Mouse (Mus musculus): ENCODE measurements at regions not wholly inside any gene's neighbourhood (a gene's known extent, or its start where the extent isn't known, plus 50 kb on each side); places are given as distances from the start of the nearest gene placed in this dataset.

DNA sequence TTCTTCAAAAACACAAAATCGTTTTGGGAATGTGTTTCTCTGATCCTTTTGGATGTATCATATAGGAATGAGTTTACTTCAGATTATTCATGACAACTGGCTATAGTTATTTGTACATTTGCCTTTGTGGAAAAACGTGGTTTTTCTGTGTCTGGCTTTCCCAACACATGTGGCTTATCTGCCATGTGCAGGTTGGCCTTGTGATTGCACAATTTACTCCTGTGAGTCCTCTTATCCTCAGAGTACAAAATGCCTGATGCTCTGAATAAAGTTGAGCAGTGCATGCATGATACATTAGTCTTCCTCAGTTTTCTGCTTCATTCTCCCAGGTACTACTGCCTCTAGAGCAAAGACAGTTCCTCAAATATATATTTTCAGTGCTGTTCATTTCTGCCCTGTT lies 881.6 kb downstream of the Lrfn5 start:
- DNase-seq (ENCODE audit: low read depth, low spot score) = no peak

DNA sequence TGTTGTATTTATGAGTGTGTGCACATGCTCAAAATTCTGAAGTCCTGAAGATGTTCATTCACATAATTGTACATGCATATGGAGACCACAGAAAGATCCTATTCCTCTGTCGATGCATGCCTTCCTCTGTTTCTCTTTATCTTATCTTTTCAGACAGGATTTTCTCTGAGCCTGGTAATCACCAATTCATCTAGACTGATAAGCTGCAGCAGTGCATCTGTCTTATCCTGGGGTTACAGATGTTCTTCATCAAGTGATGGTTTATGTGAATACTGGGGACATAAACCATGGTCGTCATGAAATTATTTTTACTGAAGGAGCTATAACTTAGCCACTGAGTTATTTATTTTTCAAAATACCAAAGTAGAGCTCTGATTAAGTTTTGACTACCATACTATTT lies 905.7 kb downstream of the Lrfn5 start:
- DNase-seq (ENCODE audit: low read depth, low spot score) = no peak

DNA sequence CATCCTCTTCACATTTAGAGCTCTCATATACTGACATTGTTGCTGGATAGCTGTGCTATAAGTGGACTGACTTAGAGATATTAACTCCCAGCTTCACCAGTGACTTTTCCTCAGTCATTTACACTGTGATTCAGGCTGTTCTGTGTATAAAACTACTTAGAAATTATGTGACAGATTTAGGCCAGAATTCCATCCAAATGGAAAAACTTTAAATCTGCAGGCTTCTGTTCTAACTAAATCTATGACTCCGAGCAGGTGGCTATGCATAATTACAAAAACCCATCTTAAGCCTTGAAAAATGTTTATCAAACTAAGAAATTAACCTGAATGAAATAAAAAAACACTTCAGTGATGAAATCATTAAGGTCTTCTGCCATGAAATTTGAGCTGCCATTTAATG lies 927.7 kb downstream of the Lrfn5 start:
- peak; percentile 58 for DNase-seq (ENCODE audit: low read depth, low spot score)

DNA sequence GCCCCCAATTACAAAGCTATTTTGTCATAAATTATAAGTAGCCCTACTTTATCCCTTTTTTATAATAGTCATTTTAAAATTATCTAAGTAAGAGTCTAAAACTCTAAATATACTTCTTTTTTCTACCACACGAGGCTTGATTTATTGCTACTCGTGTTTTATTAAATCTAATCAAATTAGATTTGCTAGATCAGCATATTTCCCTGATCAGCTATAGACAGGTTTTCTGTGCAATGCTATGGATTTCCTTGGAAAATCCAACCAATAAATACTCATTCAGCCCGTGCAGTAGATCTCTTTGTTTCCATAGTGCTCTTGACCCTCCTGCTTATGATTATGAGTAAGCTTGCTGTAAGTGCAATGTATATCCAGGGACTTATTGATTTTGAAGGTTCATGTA lies 960.4 kb downstream of the Lrfn5 start:
- DNase-seq (ENCODE audit: low read depth, low spot score) = no peak

DNA sequence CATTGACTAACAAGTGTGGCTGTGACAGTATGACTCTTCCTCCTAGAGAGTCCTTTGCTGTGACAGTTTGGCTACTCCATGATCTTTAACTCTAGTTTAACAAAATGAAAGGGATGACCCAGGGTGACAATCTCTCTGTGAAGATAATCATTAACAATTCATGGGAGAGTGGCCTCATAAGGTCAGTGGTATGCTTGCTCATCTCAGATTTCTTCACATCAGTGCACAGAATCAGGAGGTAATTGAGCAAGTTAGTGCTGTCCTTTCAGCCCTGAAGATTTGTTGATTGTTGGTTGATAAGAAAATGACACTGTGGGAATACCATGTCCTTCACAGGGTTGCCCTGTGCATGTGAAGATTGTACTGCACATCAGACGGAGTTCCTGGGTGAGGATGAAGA lies 1005.6 kb downstream of the Lrfn5 start:
- no peak for DNase-seq (ENCODE audit: low read depth, low spot score)

DNA sequence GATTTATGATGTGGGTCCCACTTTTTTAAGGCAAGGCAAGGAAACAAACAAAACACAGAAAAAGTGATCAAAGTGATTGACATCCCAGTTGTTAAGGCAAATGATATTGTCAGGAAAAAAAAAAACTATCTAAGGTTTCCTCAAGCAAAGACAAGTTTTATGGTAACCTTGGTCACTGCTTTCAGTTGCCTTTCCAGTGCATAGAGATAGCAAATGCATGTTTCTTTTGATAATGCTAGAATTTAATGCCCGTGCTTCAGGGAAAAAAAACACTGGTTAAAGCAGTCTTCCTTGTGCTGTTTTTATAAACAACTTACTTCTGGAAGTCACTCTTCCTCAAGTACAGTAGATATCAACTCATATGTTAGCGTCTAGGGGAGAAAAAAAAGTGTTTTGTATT lies 1029.4 kb downstream of the Lrfn5 start:
- DNase-seq (ENCODE audit: low read depth, low spot score) = no peak

DNA sequence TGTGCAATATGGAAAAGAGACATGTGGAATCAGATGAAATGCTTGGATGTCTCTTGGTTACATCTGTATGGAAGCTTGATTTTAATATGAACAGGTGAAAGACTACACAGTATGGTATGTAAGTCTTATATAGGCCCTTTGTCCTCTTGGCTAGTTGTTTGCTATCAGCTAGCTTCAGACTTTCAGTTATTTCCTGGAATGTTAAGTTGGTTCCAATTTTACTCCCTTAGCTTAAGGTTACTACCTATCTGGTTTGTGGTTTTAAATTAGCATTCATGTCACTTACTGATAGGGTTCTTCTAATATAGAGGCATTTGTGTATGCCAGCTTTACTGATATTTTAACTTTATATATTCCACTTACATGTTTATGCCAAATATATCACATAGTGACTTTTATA lies 1031.7 kb downstream of the Lrfn5 start:
- DNase-seq (ENCODE audit: low read depth, low spot score) = no peak

DNA sequence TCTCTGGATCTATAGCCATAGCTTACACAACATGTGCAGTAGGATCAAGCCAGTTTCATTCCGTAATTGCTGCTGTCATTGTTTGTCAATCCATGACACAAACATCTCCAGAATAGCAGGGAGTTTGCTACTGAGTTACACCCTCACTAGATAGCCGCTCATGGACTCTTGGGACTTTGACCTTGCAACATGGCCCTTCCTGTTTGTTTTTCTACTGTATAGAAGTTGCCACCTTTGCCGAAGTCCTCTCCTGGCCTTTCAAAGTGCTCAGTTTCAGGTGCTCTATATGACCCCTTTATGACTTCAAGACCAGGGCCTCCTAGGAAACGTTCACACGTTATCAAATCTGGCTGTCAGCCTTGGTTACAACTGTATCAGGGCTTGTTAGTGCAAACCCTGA lies 1040.8 kb downstream of the Lrfn5 start:
- DNase-seq (ENCODE audit: low read depth, low spot score) = no peak
